Mouse (Mus musculus): ENCODE results near the gene Rrh. TPM values are rescaled to one million over a fixed set of nuclear protein-coding genes. Genes with fewer than 3 reads are reported as not detected.

The Rrh gene
- polyA plus RNA-seq, 1 experiment from 2014 or later = 0.25 TPM

GRCm38 (mm10) chr3:129820847-129821246, 1.5 kb downstream of the Rrh start:
- Histone ChIP-seq H3K27me3 (replicated peaks; ENCODE audit: control insufficient read depth, insufficient read depth, low read length) (no peaks in the 10 kb centered on the region), H3K27ac (ENCODE audit: low read depth, low read length) (no peak overlapping the region; the same call in 1 of the 2 replicates), H3K4me2 (no peak overlapping the region), H3K36me3 (ENCODE audit: control insufficient read depth, insufficient read depth, low read length) (peaks cover 17% of the 10 kb centered on the region), H3K9me3 (ENCODE audit: control insufficient read depth, low read length) (no peaks in the 10 kb centered on the region), H3K9ac (ENCODE audit: low read depth, low read length) (no peak overlapping the region), H3K4me3 (ENCODE audit: low read depth, low read length) (no peak overlapping the region), H3K4me1 (replicated peaks; ENCODE audit: control insufficient read depth, insufficient read depth, low read length) (no peaks in the 10 kb centered on the region)
- 74% methylated on average over 9 of the region's 9 CpGs for WGBS
- no peak for DNase-seq (ENCODE audit: low spot score)
- no peak for ATAC-seq (replicated peaks; ENCODE audit: low FRiP score)

- Histone ChIP-seq H3K4me2 (no peak within 1 kb of the TSS), H3K9ac (ENCODE audit: low read depth, low read length) (no peak within 1 kb of the TSS), H3K4me3 (ENCODE audit: low read depth, low read length) (no peak within 1 kb of the TSS), H3K27ac (ENCODE audit: low read depth, low read length) (no peak within 1 kb of the TSS), H3K9me3 (ENCODE audit: control insufficient read depth, low read length) (no peaks in the 10 kb centered on the region), H3K4me1 (replicated peaks; ENCODE audit: control insufficient read depth, insufficient read depth, low read length) (no peaks in the 10 kb centered on the region), H3K27me3 (replicated peaks; ENCODE audit: control insufficient read depth, insufficient read depth, low read length) (no peaks in the 10 kb centered on the region), H3K36me3 (ENCODE audit: control insufficient read depth, insufficient read depth, low read length) (no peaks in the 10 kb centered on the region)
- no peak for DNase-seq (ENCODE audit: low spot score)
- ATAC-seq (replicated peaks; ENCODE audit: low FRiP score) = no peak
- WGBS = 78% methylated on average over 10 of the region's 10 CpGs
Measured at GRCm38 (mm10) chr3:129803765-129804164, 18.6 kb downstream of the Rrh start, which contains the start of gene Lrit3. Lrit3 (minus strand) TSS chr3:129804030.

DNA sequence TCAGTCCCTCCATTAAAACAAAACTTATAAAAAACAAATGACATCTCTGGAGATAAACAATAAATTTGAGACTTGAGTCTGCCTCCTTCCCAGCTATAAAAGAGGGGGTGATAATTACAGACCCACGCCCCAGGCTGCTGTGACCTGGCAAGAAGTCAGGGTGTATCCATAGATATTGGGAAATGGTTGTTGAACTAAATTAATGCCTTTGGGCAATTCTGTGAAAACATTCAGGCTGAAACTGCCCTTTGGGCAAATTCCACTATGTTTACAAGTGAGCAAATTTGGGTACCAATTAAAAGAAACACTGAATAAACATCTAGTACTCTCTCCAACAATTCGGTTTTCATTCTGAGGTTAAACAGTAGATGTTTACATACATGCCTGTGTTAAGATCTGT, 23.4 kb downstream of the Rrh start:
- 80% methylated on average over 2 of the region's 2 CpGs for WGBS
- no peak overlapping the region for H3K9ac ChIP-seq (ENCODE audit: low read depth, low read length)
- no peak for DNase-seq (ENCODE audit: low spot score)

DNA sequence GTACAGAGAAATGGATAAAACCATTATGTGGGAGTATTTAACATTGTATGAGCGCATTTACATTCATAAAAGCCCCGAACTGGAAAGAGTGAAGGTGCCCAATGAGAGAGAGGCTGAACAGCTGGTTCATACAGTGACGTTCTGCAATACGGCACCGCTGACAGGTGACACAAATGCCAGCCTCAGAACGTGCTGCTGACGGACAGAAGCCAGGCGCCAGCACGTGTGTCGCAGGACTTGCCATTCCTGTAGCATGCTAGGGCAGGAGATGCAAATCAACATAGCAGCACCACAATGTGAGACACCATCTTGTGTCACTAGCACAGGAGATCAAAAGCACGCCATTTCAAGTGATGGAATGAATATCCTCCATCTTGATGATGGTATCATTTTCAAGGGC, 23.8 kb downstream of the Rrh start:
- 77% methylated on average over 11 of the region's 11 CpGs for WGBS
- no peak overlapping the region for H3K9ac ChIP-seq (ENCODE audit: low read depth, low read length)
- H3K4me2 ChIP-seq = no peak overlapping the region
- no peak for DNase-seq (ENCODE audit: low spot score)
- no peak overlapping the region for H3K27ac ChIP-seq (ENCODE audit: low read depth, low read length)
- no peaks in the 10 kb centered on the region for H3K9me3 ChIP-seq (ENCODE audit: control insufficient read depth, low read length)
- ATAC-seq (replicated peaks; ENCODE audit: low FRiP score) = no peak
- H3K27me3 ChIP-seq (replicated peaks; ENCODE audit: control insufficient read depth, insufficient read depth, low read length) = no peaks in the 10 kb centered on the region
- H3K4me1 ChIP-seq (replicated peaks; ENCODE audit: control insufficient read depth, insufficient read depth, low read length) = no peaks in the 10 kb centered on the region
- H3K4me3 ChIP-seq (ENCODE audit: low read depth, low read length) = no peak overlapping the region
- no peaks in the 10 kb centered on the region for H3K36me3 ChIP-seq (ENCODE audit: control insufficient read depth, insufficient read depth, low read length)

More for the DNA sequence above, 23.4 kb downstream of the Rrh start:
- H3K4me3 ChIP-seq (ENCODE audit: low read depth, low read length) = no peak overlapping the region
- no peak for ATAC-seq (replicated peaks; ENCODE audit: low FRiP score)
- H3K4me1 ChIP-seq (replicated peaks; ENCODE audit: control insufficient read depth, insufficient read depth, low read length) = no peaks in the 10 kb centered on the region
- no peaks in the 10 kb centered on the region for H3K27me3 ChIP-seq (replicated peaks; ENCODE audit: control insufficient read depth, insufficient read depth, low read length)
- H3K27ac ChIP-seq (ENCODE audit: low read depth, low read length) = no peak overlapping the region
- H3K4me2 ChIP-seq = no peak overlapping the region
- H3K36me3 ChIP-seq (ENCODE audit: control insufficient read depth, insufficient read depth, low read length) = no peaks in the 10 kb centered on the region
- no peaks in the 10 kb centered on the region for H3K9me3 ChIP-seq (ENCODE audit: control insufficient read depth, low read length)

- Histone ChIP-seq H3K36me3 (ENCODE audit: control insufficient read depth, insufficient read depth, low read length) (no peaks in the 10 kb centered on the region), H3K27ac (ENCODE audit: low read depth, low read length) (no peak overlapping the region), H3K9ac (ENCODE audit: low read depth, low read length) (no peak overlapping the region), H3K27me3 (replicated peaks; ENCODE audit: control insufficient read depth, insufficient read depth, low read length) (no peaks in the 10 kb centered on the region), H3K4me3 (ENCODE audit: low read depth, low read length) (no peak overlapping the region), H3K9me3 (ENCODE audit: control insufficient read depth, low read length) (no peaks in the 10 kb centered on the region), H3K4me2 (no peak overlapping the region), H3K4me1 (replicated peaks; ENCODE audit: control insufficient read depth, insufficient read depth, low read length) (no peaks in the 10 kb centered on the region)
- DNase-seq (ENCODE audit: low spot score) (no peak), ATAC-seq (replicated peaks; ENCODE audit: low FRiP score) (no peak)
- WGBS = 69% methylated on average over 5 of the region's 5 CpGs
Measured at GRCm38 (mm10) chr3:129797341-129797740, 25.0 kb downstream of the Rrh start.

DNA sequence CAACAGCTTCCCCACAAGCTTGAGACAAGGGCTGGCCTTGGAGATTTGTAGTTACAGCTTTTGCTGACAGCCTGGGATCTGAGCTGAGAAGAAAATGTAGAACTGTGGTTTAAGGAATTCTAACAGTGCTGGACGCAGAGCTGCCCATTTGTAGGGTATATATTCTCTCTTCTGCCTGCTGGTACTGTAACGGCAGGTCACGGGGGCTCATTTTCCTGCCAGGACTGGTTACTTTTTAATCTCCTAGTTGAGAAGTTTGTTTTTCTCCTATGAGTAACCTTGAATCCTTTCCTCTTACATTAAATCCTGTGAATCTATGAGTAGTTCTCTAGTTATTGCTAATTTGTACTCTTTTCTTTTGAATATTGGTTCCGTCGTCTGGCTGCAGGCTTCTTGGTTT, 28.6 kb downstream of the Rrh start:
- ATAC-seq (replicated peaks; ENCODE audit: low FRiP score) (no peak), DNase-seq (ENCODE audit: low spot score) (no peak)
- H3K27ac ChIP-seq (ENCODE audit: low read depth, low read length) = no peak overlapping the region
- H3K9ac ChIP-seq (ENCODE audit: low read depth, low read length) = no peak overlapping the region
- WGBS = 85% methylated on average over 5 of the region's 5 CpGs
- no peaks in the 10 kb centered on the region for H3K27me3 ChIP-seq (replicated peaks; ENCODE audit: control insufficient read depth, insufficient read depth, low read length)
- no peak overlapping the region for H3K4me3 ChIP-seq (ENCODE audit: low read depth, low read length)
- H3K4me2 ChIP-seq = no peak overlapping the region
- no peaks in the 10 kb centered on the region for H3K36me3 ChIP-seq (ENCODE audit: control insufficient read depth, insufficient read depth, low read length)
- H3K4me1 ChIP-seq (replicated peaks; ENCODE audit: control insufficient read depth, insufficient read depth, low read length) = no peaks in the 10 kb centered on the region
- no peaks in the 10 kb centered on the region for H3K9me3 ChIP-seq (ENCODE audit: control insufficient read depth, low read length)

- H3K27ac ChIP-seq (ENCODE audit: low read depth, low read length) = no peak overlapping the region
- H3K4me1 ChIP-seq (replicated peaks; ENCODE audit: control insufficient read depth, insufficient read depth, low read length) = no peaks in the 10 kb centered on the region
- no peaks in the 10 kb centered on the region for H3K9me3 ChIP-seq (ENCODE audit: control insufficient read depth, low read length)
- ATAC-seq (replicated peaks; ENCODE audit: low FRiP score) (no peak), DNase-seq (ENCODE audit: low spot score) (no peak)
- WGBS = 87% methylated on average over 3 of the region's 3 CpGs
- no peaks in the 10 kb centered on the region for H3K27me3 ChIP-seq (replicated peaks; ENCODE audit: control insufficient read depth, insufficient read depth, low read length)
- no peak overlapping the region for H3K4me3 ChIP-seq (ENCODE audit: low read depth, low read length)
- no peak overlapping the region for H3K4me2 ChIP-seq
- no peak overlapping the region for H3K9ac ChIP-seq (ENCODE audit: low read depth, low read length)
- no peaks in the 10 kb centered on the region for H3K36me3 ChIP-seq (ENCODE audit: control insufficient read depth, insufficient read depth, low read length)
Measured at GRCm38 (mm10) chr3:129782746-129783145, 39.6 kb downstream of the Rrh start.

GRCm38 (mm10) chr3:129781435-129781834, 41.0 kb downstream of the Rrh start:
- H3K9ac ChIP-seq (ENCODE audit: low read depth, low read length) = no peak overlapping the region
- no peaks in the 10 kb centered on the region for H3K36me3 ChIP-seq (ENCODE audit: control insufficient read depth, insufficient read depth, low read length)
- DNase-seq (ENCODE audit: low spot score) = no peak
- H3K4me1 ChIP-seq (replicated peaks; ENCODE audit: control insufficient read depth, insufficient read depth, low read length) = no peaks in the 10 kb centered on the region
- no peak overlapping the region for H3K27ac ChIP-seq (ENCODE audit: low read depth, low read length)
- no peak overlapping the region for H3K4me3 ChIP-seq (ENCODE audit: low read depth, low read length)
- H3K9me3 ChIP-seq (ENCODE audit: control insufficient read depth, low read length) = no peaks in the 10 kb centered on the region
- ATAC-seq (replicated peaks; ENCODE audit: low FRiP score) = no peak
- no peak overlapping the region for H3K4me2 ChIP-seq
- H3K27me3 ChIP-seq (replicated peaks; ENCODE audit: control insufficient read depth, insufficient read depth, low read length) = no peaks in the 10 kb centered on the region
- WGBS = 52% methylated on average over 10 of the region's 10 CpGs

- Histone ChIP-seq H3K9me3 (ENCODE audit: control insufficient read depth, low read length) (no peaks in the 10 kb centered on the region), H3K9ac (ENCODE audit: low read depth, low read length) (no peak overlapping the region), H3K27me3 (replicated peaks; ENCODE audit: control insufficient read depth, insufficient read depth, low read length) (no peaks in the 10 kb centered on the region; the same call in 1 of the 2 replicates), H3K4me1 (replicated peaks; ENCODE audit: control insufficient read depth, insufficient read depth, low read length) (no peaks in the 10 kb centered on the region), H3K27ac (ENCODE audit: low read depth, low read length) (no peak overlapping the region), H3K36me3 (ENCODE audit: control insufficient read depth, insufficient read depth, low read length) (no peaks in the 10 kb centered on the region), H3K4me2 (no peak overlapping the region), H3K4me3 (ENCODE audit: low read depth, low read length) (no peak overlapping the region)
- WGBS = 74% methylated on average over 6 of the region's 6 CpGs
- ATAC-seq (replicated peaks; ENCODE audit: low FRiP score) (no peak), DNase-seq (ENCODE audit: low spot score) (no peak)
Measured at GRCm38 (mm10) chr3:129771210-129771609, 51.2 kb downstream of the Rrh start.
